Mouse (Mus musculus) spleen, adult 2 months (tissue): ENCODE data around the gene Stk11. TPM values are rescaled to one million over a fixed set of nuclear protein-coding genes. Genes with fewer than 3 reads are reported as not detected.
"Not testable (repeated sequence)": the region's sequence is repeated elsewhere in the genome, so short reads cannot be mapped to it uniquely, and the experiment has no call there.

Experiments
- DNase-seq, 2 experiments: peaks; one replicate each; pipeline versions ENCODE4 v3.0.0 to v3.0.0-alpha.2; 2012 to 2021; ENCODE audit warnings: low spot score in 2 of 2, low read depth in 1 of 2
- H3K27ac ChIP-seq: fragments of 200-500 bp; 2 replicates; pipeline ENCODE4 v1.5.1; 2012; ENCODE audit warnings: low read length, inconsistent platforms; ENCODE audit not compliant: insufficient read depth
- H3K27me3 ChIP-seq: fragments of 200-500 bp; 2 replicates; pipeline ENCODE4 v1.6.1; 2012; ENCODE audit warnings: mild to moderate bottlenecking, moderate library complexity, low read length, inconsistent platforms; ENCODE audit not compliant: control insufficient read depth, insufficient read depth
- H3K36me3 ChIP-seq: fragments of 200-500 bp; 2 replicates; pipeline ENCODE4 v1.6.1; 2012; ENCODE audit warnings: mild to moderate bottlenecking, low read length, inconsistent platforms; ENCODE audit not compliant: control insufficient read depth, insufficient read depth
- H3K4me1 ChIP-seq: fragments of 200-500 bp; 2 replicates; pipeline ENCODE4 v1.6.1; 2011; ENCODE audit warnings: inconsistent platforms; ENCODE audit not compliant: control insufficient read depth, insufficient read depth, insufficient read length
- H3K4me3 ChIP-seq: fragments of 200-500 bp; 2 replicates; pipeline ENCODE4 v1.5.1; 2011; ENCODE audit warnings: mild to moderate bottlenecking, inconsistent platforms; ENCODE audit not compliant: insufficient read depth, insufficient read length; ENCODE audit errors: extremely low read depth
- CTCF ChIP-seq: fragments of 200-500 bp; IDR thresholded peaks from 2 replicates; pipeline ENCODE4 v1.5.1; 2011; ENCODE audit warnings: mild to moderate bottlenecking, inconsistent platforms; ENCODE audit not compliant: insufficient read depth, insufficient read length, insufficient replicate concordance; ENCODE audit errors: extremely low read depth
- POLR2A ChIP-seq: fragments of 200-500 bp; IDR thresholded peaks from 2 replicates; pipeline ENCODE4 v1.6.1; 2011; ENCODE audit warnings: low read depth, low read length, inconsistent platforms
- WGBS: fragments of 180-500 bp; shearing (Covaris S2); methylation state at CpG from one replicate; pipeline ENCODE4 v1.1.7; 2018; 5-methylcytosine and 5-hydroxymethylcytosine counted together
- polyA plus RNA-seq: library from polyadenylated mRNA; depleted of rRNA; stranded (reverse); fragments of >200 nt; gene quantifications from 2 replicates; pipeline ENCODE4 v1.2.3, GENCODE M21; 2012

The Stk11 gene
- polyA plus RNA-seq, 1 experiment, result 120 TPM

GRCm38 (mm10) chr10:80164998-80165344, 49.4 kb downstream of the Stk11 start:
- peak overlapping the region; percentile 46; the same call in 1 of the 2 replicates for H3K4me3 ChIP-seq
- peaks cover 4% of the 10 kb centered on the region for H3K36me3 ChIP-seq
- H3K27me3 ChIP-seq, result no peaks in the 10 kb centered on the region
- TF ChIP-seq CTCF (peak; percentile 99), POLR2A (peak; percentile 66)
- under 1% methylated on average over 17 of the region's 17 CpGs for WGBS
- peak overlapping the region; percentile 64 for H3K27ac ChIP-seq
- H3K4me1 ChIP-seq, result peaks cover 48% of the 10 kb centered on the region
- DNase-seq, result peak; percentile 89 to 98

- H3K27ac ChIP-seq, result peak within 1 kb of the TSS; percentile 64
- no peak for DNase-seq
- 47% methylated on average over 20 of the region's 20 CpGs for WGBS
- H3K36me3 ChIP-seq, result peaks cover 10% of the 10 kb centered on the region
- H3K4me3 ChIP-seq, result peak within 1 kb of the TSS; percentile 46; the same call in 1 of the 2 replicates
- no peaks in the 10 kb centered on the region for H3K27me3 ChIP-seq
- peaks cover 42% of the 10 kb centered on the region for H3K4me1 ChIP-seq
- TF ChIP-seq CTCF, result no peak
- no peak for TF ChIP-seq POLR2A
Observed at GRCm38 (mm10) chr10:80165392-80166128, 50.0 kb downstream of the Stk11 start, which contains the start of gene Cirbp. Gene Cirbp (plus strand): TSS chr10:80165985.

GRCm38 (mm10) chr10:80166136-80166535, 50.5 kb downstream of the Stk11 start:
- peaks cover 14% of the 10 kb centered on the region for H3K36me3 ChIP-seq
- DNase-seq, H3K27ac ChIP-seq, H3K4me3 ChIP-seq, H3K27me3 ChIP-seq: not testable (repeated sequence)
- H3K4me1 ChIP-seq, result peaks cover 36% of the 10 kb centered on the region
- 93% methylated on average over 4 of the region's 4 CpGs for WGBS

- H3K36me3 ChIP-seq, result peaks cover 25% of the 10 kb centered on the region
- H3K4me1 ChIP-seq, result peaks cover 28% of the 10 kb centered on the region
- under 1% methylated on average over 55 of the region's 55 CpGs for WGBS
- peak overlapping the region; percentile 94 for H3K27ac ChIP-seq
- peak; percentile 98 for TF ChIP-seq POLR2A
- TF ChIP-seq CTCF, result no peak
- H3K27me3 ChIP-seq, result no peaks in the 10 kb centered on the region
- H3K4me3 ChIP-seq, result peak overlapping the region; percentile 92
- DNase-seq, result peak; percentile 97 to 98
Observed at GRCm38 (mm10) chr10:80167460-80168037, 51.9 kb downstream of the Stk11 start.

GRCm38 (mm10) chr10:80168038-80168661, 52.5 kb downstream of the Stk11 start:
- WGBS, result under 1% methylated on average over 48 of the region's 48 CpGs
- H3K4me1 ChIP-seq, result peaks cover 22% of the 10 kb centered on the region
- TF ChIP-seq CTCF (no peak), POLR2A (no peak)
- H3K27me3 ChIP-seq, result no peaks in the 10 kb centered on the region
- DNase-seq, result peak in 1 of 2 experiments; percentile 86
- peak overlapping the region; percentile 92 for H3K4me3 ChIP-seq
- peaks cover 25% of the 10 kb centered on the region for H3K36me3 ChIP-seq
- H3K27ac ChIP-seq, result peak overlapping the region; percentile 94

- Histone ChIP-seq H3K36me3 (peaks cover 25% of the 10 kb centered on the region), H3K27ac (no peak overlapping the region), H3K27me3 (no peaks in the 10 kb centered on the region), H3K4me1 (peaks cover 23% of the 10 kb centered on the region), H3K4me3 (no peak overlapping the region)
- TF ChIP-seq CTCF (no peak), POLR2A (no peak)
- 71% methylated on average over 1 of the region's 1 CpGs for WGBS
- no peak for DNase-seq
Observed at GRCm38 (mm10) chr10:80169070-80169469, 53.5 kb downstream of the Stk11 start.
